1 mouse cellular context compared by ENCODE assay signal in the genomic region with DNA sequence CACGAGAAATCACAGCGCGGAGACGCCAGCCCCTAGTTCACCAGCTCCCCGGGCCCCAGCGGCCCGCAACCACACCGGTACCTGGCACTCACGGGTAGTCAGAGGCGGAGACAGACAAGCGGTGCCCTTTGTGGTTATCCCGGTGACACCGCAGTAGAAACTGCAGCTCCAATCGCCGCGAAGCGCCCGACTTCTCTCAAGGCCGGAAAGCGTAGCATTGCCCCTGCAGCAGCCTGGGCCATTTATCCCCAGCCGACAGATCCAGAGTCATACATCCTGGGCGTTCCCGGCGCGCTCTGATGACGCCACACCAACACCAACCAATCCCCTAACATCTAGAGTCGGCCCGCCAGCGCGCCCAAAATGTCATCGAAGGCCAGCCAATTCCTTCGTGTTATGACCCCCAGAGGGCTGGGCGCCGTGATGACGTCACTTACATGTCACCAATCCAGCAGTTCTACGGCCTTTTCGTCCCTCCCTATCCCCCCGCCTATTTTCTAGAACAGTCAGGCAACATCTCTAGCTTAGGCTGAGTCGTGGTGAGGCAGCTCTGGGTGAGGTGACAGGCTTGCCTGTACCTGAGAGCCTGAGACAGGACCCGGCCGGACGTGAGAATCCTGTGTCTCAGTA.
TF ChIP-seq lines count a peak whose summit lies in the region.

Gene Zfand2a (minus strand): TSS at position 365 of the 630 bp plus-strand sequence.

TF ChIP-seq in CH12.LX, 34 proteins besides CTCF, POLR2A, EP300 and RAD21 (continued from another document):
- TF ChIP-seq ELF1 (IDR thresholded peaks at IDR 0.05; ENCODE audit: low read depth, low read length) (peak; percentile 82), TBP (conservative IDR thresholded peaks at IDR 0.05; ENCODE audit: low read depth, low read length) (peak; percentile 76), TCF12 (IDR thresholded peaks at IDR 0.05; ENCODE audit: low read depth, low read length) (peak; percentile 80), NRF1 (IDR thresholded peaks at IDR 0.05; ENCODE audit: low read depth, low read length) (0 out of 2 replicates have a peak, but pooled peaks have one; percentile 24), MYC (IDR thresholded peaks at IDR 0.05; ENCODE audit: low read depth, low read length) (no peak), ZNF384 (IDR thresholded peaks at IDR 0.05; ENCODE audit: low read depth, low read length) (no peak), MAZ (IDR thresholded peaks at IDR 0.05; ENCODE audit: low read depth, low read length) (peak; percentile 75), KAT2A (IDR thresholded peaks at IDR 0.05; ENCODE audit: insufficient replicate concordance, low read length) (peak; percentile 85; the same call in 1 of the 2 replicates), USF2 (conservative IDR thresholded peaks at IDR 0.05; ENCODE audit: low read depth, low read length) (no peak), ETS1 (conservative IDR thresholded peaks at IDR 0.05; ENCODE audit: low read depth, low read length) (0 out of 2 replicates have a peak, but pooled peaks have one; percentile 9), BHLHE40 (IDR thresholded peaks at IDR 0.05; ENCODE audit: low read depth, low read length) (no peak), UBTF (IDR thresholded peaks at IDR 0.05; ENCODE audit: low read depth, low read length) (peak; percentile 72; the same call in 1 of the 2 replicates), SMC3 (IDR thresholded peaks at IDR 0.05; ENCODE audit: low read depth, low read length) (no peak), POLR2AphosphoS2 (IDR thresholded peaks at IDR 0.05; ENCODE audit: low read depth, low read length) (peak; percentile 89), MXI1 (IDR thresholded peaks at IDR 0.05; ENCODE audit: low read depth, low read length) (peak; percentile 94), CHD1 (IDR thresholded peaks at IDR 0.05; ENCODE audit: low read depth, low read length) (no peak), ZC3H11A (IDR thresholded peaks at IDR 0.05; ENCODE audit: low read depth, low read length) (no peak), HCFC1 (IDR thresholded peaks at IDR 0.05; ENCODE audit: low read depth, low read length) (peak; percentile 89), MAX (IDR thresholded peaks at IDR 0.05; ENCODE audit: low read length) (no peak; the same call in 1 of the 2 replicates), JUND (conservative IDR thresholded peaks at IDR 0.05; ENCODE audit: low read depth, low read length) (peak; percentile 85)
